Mouse (Mus musculus) thymus, adult 18-20 months (tissue): ENCODE results near the gene M1ap.

Experiments used
- DNase-seq, 2 experiments: peaks; one replicate each; pipeline ENCODE4 v3.0.0; 2022; ENCODE audit warnings: mixed read lengths in 2 of 2

M1ap gene

DNA sequence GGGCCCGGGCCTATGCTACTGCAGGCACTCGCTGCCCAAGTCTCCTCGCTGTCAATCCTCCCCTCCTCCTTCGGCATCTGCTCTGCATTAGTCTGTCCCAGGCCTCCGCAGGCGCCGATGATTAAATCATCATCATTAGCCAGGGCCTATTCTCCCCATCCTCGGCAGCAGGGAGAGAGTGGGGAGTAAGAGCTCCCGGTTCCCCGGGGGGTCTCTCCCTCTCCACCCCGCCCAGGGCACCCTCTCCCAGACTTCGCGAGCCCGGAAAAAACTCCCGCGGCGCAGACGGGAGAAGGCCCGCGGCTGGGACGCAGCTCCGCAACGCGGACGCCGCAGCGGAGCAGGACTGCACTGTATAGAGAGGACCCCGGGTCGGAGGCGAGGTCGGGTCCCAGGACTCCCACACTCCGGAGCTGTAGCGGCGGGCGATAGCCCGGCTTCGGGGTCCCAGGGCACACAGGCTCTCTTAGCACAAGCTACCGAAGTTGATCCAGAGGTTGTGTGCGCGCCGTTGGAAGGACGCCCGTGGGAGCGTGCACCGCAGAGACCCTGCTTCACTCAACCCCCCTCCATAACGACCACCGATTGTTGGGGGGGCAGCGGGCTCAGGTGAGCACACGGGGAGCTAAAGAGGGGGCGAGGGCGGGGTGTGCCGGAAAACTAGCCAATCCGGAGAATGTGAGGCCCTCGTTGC is 131.1 kb downstream of the M1ap start, which contains the start of gene Pcgf1:
Gene Pcgf1, plus strand, starts transcription at position 240 of the 694 bp plus-strand sequence.
- DNase-seq, result no peak

DNA sequence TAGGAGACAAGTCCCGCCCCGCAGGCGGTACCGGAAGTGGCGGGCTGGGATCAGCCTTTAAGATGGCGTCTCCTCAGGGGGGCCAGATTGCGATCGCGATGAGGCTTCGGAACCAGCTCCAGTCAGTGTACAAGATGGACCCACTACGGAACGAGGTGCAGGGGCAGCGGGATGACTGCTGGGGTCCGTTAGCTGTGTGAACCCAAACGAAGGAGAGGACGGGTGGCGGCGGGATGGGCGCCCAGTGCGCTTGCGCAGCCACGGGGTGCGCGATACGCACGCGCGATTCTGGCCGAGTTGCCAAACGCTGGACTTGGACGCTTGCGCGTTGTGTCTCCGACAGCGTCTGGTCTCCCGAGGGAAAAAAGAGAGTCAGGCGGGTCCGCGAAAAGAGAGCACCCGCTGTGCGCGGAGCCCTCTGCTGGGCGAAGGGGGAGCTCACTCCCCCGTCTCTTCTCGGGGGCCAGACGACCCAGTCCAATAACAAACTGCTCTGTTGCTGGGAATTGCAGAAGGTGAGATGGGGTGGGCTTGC is 131.7 kb downstream of the M1ap start:
- peak; percentile 95 to 97 for DNase-seq
